Mouse (Mus musculus) kidney, adult 2 months (tissue): ENCODE data around the gene Men1.

ENCODE experiments used
- CTCF ChIP-seq: fragments of 200-500 bp; conservative IDR thresholded peaks from 2 replicates; pipeline ENCODE4 v1.5.1; 2011; ENCODE audit warnings: low read depth, mild to moderate bottlenecking, control low read depth, low read length, moderate library complexity, mixed read lengths; ENCODE audit not compliant: insufficient read depth, insufficient read length
- POLR2A ChIP-seq: fragments of 200-500 bp; IDR thresholded peaks from one replicate; pipeline ENCODE4 v1.6.1; 2011; ENCODE audit warnings: low read depth, low read length, control low read depth

DNA sequence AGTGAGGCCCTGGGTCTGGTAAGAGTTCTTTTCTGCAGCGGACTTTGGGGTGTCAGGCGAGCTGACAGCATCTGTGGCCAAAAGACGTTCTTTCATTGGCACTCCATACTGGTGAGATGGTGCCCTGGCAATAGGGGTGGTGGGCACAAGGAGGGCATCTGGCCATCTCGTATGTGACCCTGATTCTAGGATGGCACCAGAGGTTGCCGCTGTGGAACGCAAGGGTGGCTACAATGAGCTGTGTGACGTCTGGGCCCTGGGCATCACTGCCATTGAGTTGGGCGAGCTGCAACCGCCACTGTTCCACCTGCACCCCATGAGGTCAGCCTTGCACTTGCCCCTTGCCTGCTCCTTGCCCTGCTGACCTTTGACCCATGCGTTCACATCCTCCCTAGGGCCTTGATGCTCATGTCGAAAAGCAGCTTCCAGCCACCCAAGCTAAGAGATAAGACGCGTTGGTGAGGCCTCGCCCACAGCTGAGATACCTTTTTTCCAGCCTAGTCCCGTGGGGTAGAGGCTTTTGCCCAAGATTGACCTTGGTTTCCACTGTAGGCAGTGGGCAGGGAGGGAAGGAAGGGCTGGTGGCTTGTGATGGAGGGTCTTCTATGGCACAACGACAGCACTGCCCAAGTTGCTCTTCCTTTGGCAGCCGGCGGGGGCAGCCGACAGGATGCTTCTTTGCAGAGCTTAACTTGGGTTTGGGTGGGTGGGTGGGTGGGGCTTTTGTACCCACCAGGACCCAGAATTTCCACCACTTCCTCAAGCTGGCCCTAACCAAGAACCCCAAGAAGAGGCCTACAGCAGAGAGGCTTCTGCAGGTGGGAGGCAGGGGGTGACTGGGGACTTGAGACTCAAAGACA lies 8.5 kb downstream of the Men1 start:
- no peak for TF ChIP-seq POLR2A
- no peak for TF ChIP-seq CTCF
